Mouse (Mus musculus) stomach, embryonic 16.5 days (tissue): ENCODE measurements around the gene Gpa33. TPM values are rescaled to one million over a fixed set of nuclear protein-coding genes. Genes with fewer than 3 reads are reported as not detected.
A peak's percentile ranks its signal among the peaks of the same experiment; 100 is the strongest.

Experiments used
- ATAC-seq: fragments of 200-750 bp; cut with Nextera tagmentation; 2 replicates; pipeline ENCODE4 v1.8.0; 2017; ENCODE audit warnings: moderate number of reproducible peaks, moderate TSS enrichment; ENCODE audit not compliant: insufficient read depth, low FRiP score
- H3K27ac ChIP-seq: fragments of 300-500 bp; sonication (generic); 2 replicates; pipeline ENCODE4 v1.5.1; 2014; ENCODE audit warnings: low read length
- H3K27me3 ChIP-seq: fragments of 300-500 bp; sonication (generic); 2 replicates; pipeline ENCODE4 v1.6.1; 2014; ENCODE audit warnings: low read length, control low read depth, mixed read lengths; ENCODE audit not compliant: control insufficient read depth, insufficient read depth
- H3K36me3 ChIP-seq: fragments of 300-500 bp; sonication (generic); 2 replicates; pipeline ENCODE4 v1.6.1; 2014; ENCODE audit warnings: low read length; ENCODE audit not compliant: control insufficient read depth, insufficient read depth
- H3K4me1 ChIP-seq: fragments of 300-500 bp; sonication (generic); 2 replicates; pipeline ENCODE4 v1.6.1; 2014; ENCODE audit warnings: low read length, control low read depth, mixed read lengths; ENCODE audit not compliant: control insufficient read depth, insufficient read depth
- H3K4me2 ChIP-seq: fragments of 300-500 bp; sonication (generic); 2 replicates; pipeline ENCODE4 v1.6.1; 2014; ENCODE audit warnings: low read depth, low read length, mixed read lengths
- H3K4me3 ChIP-seq: fragments of 300-500 bp; sonication (generic); replicated peaks from 2 replicates; pipeline ENCODE4 v1.5.1; 2014; ENCODE audit warnings: mild to moderate bottlenecking, low read length
- H3K9ac ChIP-seq: fragments of 300-500 bp; sonication (generic); 2 replicates; pipeline ENCODE4 v1.6.1; 2014; ENCODE audit warnings: low read length
- H3K9me3 ChIP-seq: fragments of 300-500 bp; sonication (generic); replicated peaks from 2 replicates; pipeline ENCODE4 v1.6.1; 2016; ENCODE audit warnings: low read length, control low read depth; ENCODE audit not compliant: control insufficient read depth
- WGBS: fragments of 180-500 bp; shearing (Covaris S2); extraction: QIAGEN DNeasy Blood & Tissue Kit; methylation state at CpG from one replicate; pipeline ENCODE4 v1.1.7; 2014; 5-methylcytosine and 5-hydroxymethylcytosine counted together
- polyA plus RNA-seq: library from polyadenylated mRNA; unstranded; fragments of >200 nt; fragmentation: Nextera tagmentation; extraction: Ambion mirVana; gene quantifications from 2 replicates; pipeline ENCODE4 v1.2.1, GENCODE M21; 2015

Gpa33 gene
- polyA plus RNA-seq, 1 experiment from 2014 or later = 11.9 TPM

- Histone ChIP-seq H3K4me2 (no peak overlapping the region), H3K9me3 (no peaks in the 10 kb centered on the region), H3K27ac (no peak overlapping the region), H3K27me3 (no peaks in the 10 kb centered on the region), H3K9ac (no peak overlapping the region), H3K36me3 (no peaks in the 10 kb centered on the region), H3K4me3 (no peak overlapping the region), H3K4me1 (no peaks in the 10 kb centered on the region; the same call in 1 of the 2 replicates)
- 46% methylated on average over 6 of the region's 6 CpGs for WGBS
- ATAC-seq = no peak; the same call in 1 of the 2 replicates
Observed at GRCm38 (mm10) chr1:166105464-166105863, 24.6 kb upstream of the Gpa33 start.

GRCm38 (mm10) chr1:166114986-166115385 is 15.1 kb upstream of the Gpa33 start:
- Histone ChIP-seq H3K27ac (no peak overlapping the region), H3K4me3 (no peak overlapping the region), H3K36me3 (no peaks in the 10 kb centered on the region), H3K27me3 (no peaks in the 10 kb centered on the region), H3K4me1 (no peaks in the 10 kb centered on the region), H3K4me2 (no peak overlapping the region), H3K9me3 (no peaks in the 10 kb centered on the region), H3K9ac (no peak overlapping the region)
- 84% methylated on average over 3 of the region's 3 CpGs for WGBS
- ATAC-seq = no peak

- H3K27ac ChIP-seq = no peak overlapping the region
- no peaks in the 10 kb centered on the region for H3K4me1 ChIP-seq
- H3K36me3 ChIP-seq = no peaks in the 10 kb centered on the region
- H3K9ac ChIP-seq = no peak overlapping the region
- no peaks in the 10 kb centered on the region for H3K9me3 ChIP-seq
- H3K4me2 ChIP-seq = no peak overlapping the region
- WGBS = 88% methylated on average over 4 of the region's 4 CpGs
- no peaks in the 10 kb centered on the region for H3K27me3 ChIP-seq
- no peak overlapping the region for H3K4me3 ChIP-seq
- ATAC-seq = no peak
Observed at GRCm38 (mm10) chr1:166115719-166116118, 14.3 kb upstream of the Gpa33 start.

- Histone ChIP-seq H3K27me3 (no peaks in the 10 kb centered on the region), H3K36me3 (no peaks in the 10 kb centered on the region), H3K9ac (no peak overlapping the region), H3K4me2 (no peak overlapping the region), H3K4me3 (no peak overlapping the region), H3K9me3 (peaks cover under 1% of the 10 kb centered on the region; the same call in 1 of the 2 replicates), H3K27ac (no peak overlapping the region), H3K4me1 (no peaks in the 10 kb centered on the region)
- 54% methylated on average over 13 of the region's 13 CpGs for WGBS
- no peak for ATAC-seq
Observed at GRCm38 (mm10) chr1:166117866-166118639, 12.0 kb upstream of the Gpa33 start.

GRCm38 (mm10) chr1:166122114-166122513 is 7.9 kb upstream of the Gpa33 start:
- no peak overlapping the region for H3K4me3 ChIP-seq
- no peak overlapping the region for H3K27ac ChIP-seq
- H3K27me3 ChIP-seq = no peaks in the 10 kb centered on the region
- H3K9me3 ChIP-seq = peaks cover 2% of the 10 kb centered on the region; the same call in 1 of the 2 replicates
- H3K4me1 ChIP-seq = peaks cover 2% of the 10 kb centered on the region; the same call in 1 of the 2 replicates
- 45% methylated on average over 7 of the region's 7 CpGs for WGBS
- H3K4me2 ChIP-seq = no peak overlapping the region
- no peaks in the 10 kb centered on the region for H3K36me3 ChIP-seq
- no peak overlapping the region for H3K9ac ChIP-seq
- ATAC-seq = peak; percentile 71; the same call in 1 of the 2 replicates

GRCm38 (mm10) chr1:166123045-166123444 is 7.0 kb upstream of the Gpa33 start:
- Histone ChIP-seq H3K4me3 (no peak overlapping the region), H3K9me3 (peaks cover 2% of the 10 kb centered on the region; the same call in 1 of the 2 replicates), H3K36me3 (no peaks in the 10 kb centered on the region), H3K4me1 (peaks cover 10% of the 10 kb centered on the region), H3K27me3 (no peaks in the 10 kb centered on the region), H3K9ac (no peak overlapping the region), H3K27ac (no peak overlapping the region), H3K4me2 (no peak overlapping the region)
- 100% methylated on average over 1 of the region's 1 CpGs for WGBS
- ATAC-seq = no peak

GRCm38 (mm10) chr1:166123751-166124150 is 6.3 kb upstream of the Gpa33 start:
- Histone ChIP-seq H3K36me3 (no peaks in the 10 kb centered on the region), H3K4me1 (peaks cover 14% of the 10 kb centered on the region), H3K4me2 (no peak overlapping the region), H3K9ac (no peak overlapping the region), H3K4me3 (no peak overlapping the region), H3K27ac (no peak overlapping the region), H3K9me3 (peaks cover 2% of the 10 kb centered on the region; the same call in 1 of the 2 replicates), H3K27me3 (no peaks in the 10 kb centered on the region)
- WGBS = 90% methylated on average over 8 of the region's 8 CpGs
- no peak for ATAC-seq

- Histone ChIP-seq H3K4me2 (no peak overlapping the region), H3K9me3 (peaks cover 2% of the 10 kb centered on the region; the same call in 1 of the 2 replicates), H3K4me1 (peaks cover 14% of the 10 kb centered on the region), H3K9ac (no peak overlapping the region), H3K27me3 (no peaks in the 10 kb centered on the region), H3K4me3 (no peak overlapping the region), H3K36me3 (no peaks in the 10 kb centered on the region), H3K27ac (no peak overlapping the region)
- ATAC-seq = no peak
- WGBS = 56% methylated on average over 8 of the region's 8 CpGs
Observed at GRCm38 (mm10) chr1:166124932-166125593, 5.0 kb upstream of the Gpa33 start.

GRCm38 (mm10) chr1:166126290-166126689 is 3.7 kb upstream of the Gpa33 start:
- Histone ChIP-seq H3K27ac (no peak overlapping the region), H3K4me1 (peaks cover 14% of the 10 kb centered on the region), H3K27me3 (no peaks in the 10 kb centered on the region), H3K9ac (no peak overlapping the region), H3K9me3 (peaks cover 2% of the 10 kb centered on the region; the same call in 1 of the 2 replicates), H3K36me3 (no peaks in the 10 kb centered on the region), H3K4me2 (no peak overlapping the region), H3K4me3 (no peak overlapping the region)
- WGBS = 89% methylated on average over 6 of the region's 6 CpGs
- no peak for ATAC-seq
